Mouse (Mus musculus) spleen, adult 2 months (tissue): Measurements from ENCODE around the gene Lhpp. TPM values are rescaled to one million over a fixed set of nuclear protein-coding genes. Genes with fewer than 3 reads are reported as not detected.

Experiments used
- DNase-seq, 2 experiments: peaks; one replicate each; pipeline versions ENCODE4 v3.0.0 to v3.0.0-alpha.2; 2012 to 2021; ENCODE audit warnings: low spot score in 2 of 2, low read depth in 1 of 2
- H3K27ac ChIP-seq: fragments of 200-500 bp; 2 replicates; pipeline ENCODE4 v1.5.1; 2012; ENCODE audit warnings: low read length, inconsistent platforms; ENCODE audit not compliant: insufficient read depth
- H3K27me3 ChIP-seq: fragments of 200-500 bp; 2 replicates; pipeline ENCODE4 v1.6.1; 2012; ENCODE audit warnings: mild to moderate bottlenecking, moderate library complexity, low read length, inconsistent platforms; ENCODE audit not compliant: control insufficient read depth, insufficient read depth
- H3K36me3 ChIP-seq: fragments of 200-500 bp; 2 replicates; pipeline ENCODE4 v1.6.1; 2012; ENCODE audit warnings: mild to moderate bottlenecking, low read length, inconsistent platforms; ENCODE audit not compliant: control insufficient read depth, insufficient read depth
- H3K4me1 ChIP-seq: fragments of 200-500 bp; 2 replicates; pipeline ENCODE4 v1.6.1; 2011; ENCODE audit warnings: inconsistent platforms; ENCODE audit not compliant: control insufficient read depth, insufficient read depth, insufficient read length
- H3K4me3 ChIP-seq: fragments of 200-500 bp; 2 replicates; pipeline ENCODE4 v1.5.1; 2011; ENCODE audit warnings: mild to moderate bottlenecking, inconsistent platforms; ENCODE audit not compliant: insufficient read depth, insufficient read length; ENCODE audit errors: extremely low read depth
- CTCF ChIP-seq: fragments of 200-500 bp; IDR thresholded peaks from 2 replicates; pipeline ENCODE4 v1.5.1; 2011; ENCODE audit warnings: mild to moderate bottlenecking, inconsistent platforms; ENCODE audit not compliant: insufficient read depth, insufficient read length, insufficient replicate concordance; ENCODE audit errors: extremely low read depth
- POLR2A ChIP-seq: fragments of 200-500 bp; IDR thresholded peaks from 2 replicates; pipeline ENCODE4 v1.6.1; 2011; ENCODE audit warnings: low read depth, low read length, inconsistent platforms
- WGBS: fragments of 180-500 bp; shearing (Covaris S2); methylation state at CpG from one replicate; pipeline ENCODE4 v1.1.7; 2018; 5-methylcytosine and 5-hydroxymethylcytosine counted together
- polyA plus RNA-seq: library from polyadenylated mRNA; depleted of rRNA; stranded (reverse); fragments of >200 nt; gene quantifications from 2 replicates; pipeline ENCODE4 v1.2.3, GENCODE M21; 2012; rRNA removed

Gene Lhpp
- polyA plus RNA-seq = 5.6 and 8.5 TPM in 2 replicates

DNA sequence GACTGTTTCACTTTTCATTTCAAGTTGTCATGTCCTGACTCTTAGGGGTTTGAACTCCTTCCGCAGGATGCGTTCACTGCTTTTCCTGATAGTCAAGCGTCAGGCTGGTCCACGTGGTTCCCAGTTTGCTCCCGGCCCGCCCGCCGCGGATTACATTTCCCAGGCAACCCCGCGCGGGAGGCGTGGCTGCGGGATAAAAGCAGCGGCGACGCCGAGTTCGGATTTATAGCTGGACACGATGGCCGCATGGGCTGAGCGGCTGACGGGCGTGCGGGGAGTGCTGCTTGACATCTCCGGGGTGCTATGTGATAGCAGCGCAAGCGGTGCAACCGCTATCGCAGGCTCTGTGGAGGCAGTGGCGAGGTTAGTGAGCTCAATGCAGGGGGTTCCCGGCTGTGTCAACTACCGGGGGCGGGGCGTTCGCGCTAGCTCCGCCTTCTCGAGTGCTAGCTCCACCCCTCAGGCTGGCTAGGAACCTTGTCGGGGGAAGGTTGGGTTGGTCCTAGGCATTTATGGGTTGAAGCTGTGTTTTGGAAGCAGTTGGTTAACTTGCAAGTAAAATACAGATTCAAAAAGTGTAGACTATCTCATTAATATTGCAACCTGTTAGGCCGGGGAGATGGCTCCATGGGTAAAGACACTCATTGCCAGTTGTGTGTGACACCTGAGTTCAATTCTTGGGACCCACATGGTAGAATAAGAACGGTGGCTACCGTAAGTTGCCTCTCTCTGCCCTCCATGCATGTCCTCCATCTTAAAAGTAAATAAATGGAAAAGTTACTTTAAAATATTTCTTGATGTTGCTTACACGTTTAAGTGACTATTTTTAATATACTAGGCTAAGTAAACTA lies at the start of gene Lhpp:
TSS of gene Lhpp (plus strand) at position 171 of the 851 bp plus-strand sequence.
- Histone ChIP-seq H3K27me3 (no peaks in the 10 kb centered on the region), H3K4me1 (no peaks in the 10 kb centered on the region), H3K36me3 (no peaks in the 10 kb centered on the region), H3K27ac (peak within 1 kb of the TSS; percentile 16; the same call in 1 of the 2 replicates), H3K4me3 (peak within 1 kb of the TSS; percentile 77)
- DNase-seq = peak; percentile 65 to 69
- WGBS = 8% methylated on average over 44 of the region's 44 CpGs
- no peak for TF ChIP-seq POLR2A
- TF ChIP-seq CTCF = no peak

DNA sequence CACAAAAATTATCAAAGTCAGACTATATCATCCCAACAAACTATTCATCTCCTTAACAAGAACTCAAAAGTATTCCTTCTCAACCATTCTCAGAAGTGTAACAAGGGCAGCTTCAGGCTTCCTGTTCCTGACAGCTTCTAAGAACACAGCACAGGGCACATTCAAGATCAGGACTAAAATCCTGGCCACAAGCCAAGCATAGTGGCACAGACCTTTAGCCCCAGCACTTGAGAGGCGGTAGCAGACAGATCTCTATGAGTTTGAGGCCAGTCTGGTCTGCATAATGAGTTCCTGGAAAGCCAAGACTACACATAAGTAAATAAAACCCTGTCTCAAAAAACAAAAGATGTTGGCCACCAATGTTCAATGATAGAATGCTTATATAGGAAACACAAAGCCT lies 44.6 kb upstream of the Lhpp start:
- H3K36me3 ChIP-seq = peaks cover 35% of the 10 kb centered on the region

GRCm38 (mm10) chr7:132568817-132569216 lies 41.6 kb upstream of the Lhpp start:
- 21% methylated on average over 6 of the region's 6 CpGs for WGBS
- H3K27me3 ChIP-seq = no peaks in the 10 kb centered on the region
- no peak overlapping the region for H3K4me3 ChIP-seq
- peaks cover 6% of the 10 kb centered on the region; the same call in 1 of the 2 replicates for H3K4me1 ChIP-seq
- peaks cover 11% of the 10 kb centered on the region for H3K36me3 ChIP-seq
- TF ChIP-seq POLR2A = no peak; the same call in 1 of the 2 replicates
- no peak for TF ChIP-seq CTCF
- H3K27ac ChIP-seq = peak overlapping the region; percentile 79
- peak; percentile 59 to 74 for DNase-seq

More for the DNA sequence above, 44.6 kb upstream of the Lhpp start:
- WGBS = 83% methylated on average over 1 of the region's 1 CpGs
- no peak overlapping the region for H3K27ac ChIP-seq
- DNase-seq = no peak
- H3K27me3 ChIP-seq = no peaks in the 10 kb centered on the region
- TF ChIP-seq POLR2A = no peak
- no peak for TF ChIP-seq CTCF
- H3K4me1 ChIP-seq = peaks cover 6% of the 10 kb centered on the region; the same call in 1 of the 2 replicates
- no peak overlapping the region for H3K4me3 ChIP-seq

- no peak for DNase-seq
- H3K27ac ChIP-seq = no peak overlapping the region
- WGBS = 82% methylated on average over 5 of the region's 5 CpGs
- no peaks in the 10 kb centered on the region for H3K27me3 ChIP-seq
- peaks cover 6% of the 10 kb centered on the region for H3K4me1 ChIP-seq
- no peak overlapping the region for H3K4me3 ChIP-seq
- H3K36me3 ChIP-seq = peaks cover 8% of the 10 kb centered on the region
- no peak for TF ChIP-seq CTCF
- no peak for TF ChIP-seq POLR2A
Observed at GRCm38 (mm10) chr7:132570071-132570470, 40.4 kb upstream of the Lhpp start.

- Histone ChIP-seq H3K4me1 (peaks cover 6% of the 10 kb centered on the region), H3K27ac (no peak overlapping the region), H3K36me3 (peaks cover 2% of the 10 kb centered on the region; the same call in 1 of the 2 replicates), H3K4me3 (no peak overlapping the region), H3K27me3 (no peaks in the 10 kb centered on the region)
- 85% methylated on average over 8 of the region's 8 CpGs for WGBS
- TF ChIP-seq POLR2A = no peak
- no peak for TF ChIP-seq CTCF
- DNase-seq = no peak
Observed at GRCm38 (mm10) chr7:132571481-132571880, 39.0 kb upstream of the Lhpp start.

GRCm38 (mm10) chr7:132572738-132573137 lies 37.7 kb upstream of the Lhpp start:
- H3K27ac ChIP-seq = no peak overlapping the region

DNA sequence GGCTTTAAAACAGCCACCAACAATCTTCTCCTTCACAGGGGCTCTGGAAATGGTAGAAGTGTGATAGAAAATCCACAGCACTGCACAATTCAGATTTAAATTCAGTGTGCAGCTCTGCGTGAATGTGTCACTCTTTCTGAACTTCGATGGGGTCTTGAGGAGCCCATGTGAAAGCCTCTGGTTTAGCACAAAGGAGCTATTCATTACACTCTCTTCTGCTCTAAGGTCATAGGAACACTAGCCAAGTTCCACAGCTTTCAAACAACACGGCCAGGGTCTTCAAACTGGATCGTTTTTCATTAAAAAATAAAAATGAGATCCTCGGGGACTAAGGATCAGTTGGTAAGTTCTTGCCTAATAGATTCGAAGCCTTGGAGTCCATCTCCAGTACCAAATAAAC lies 37.2 kb upstream of the Lhpp start:
- TF ChIP-seq CTCF (no peak), POLR2A (no peak)
- Histone ChIP-seq H3K27me3 (no peaks in the 10 kb centered on the region), H3K4me1 (peaks cover 6% of the 10 kb centered on the region), H3K4me3 (no peak overlapping the region), H3K27ac (no peak overlapping the region), H3K36me3 (no peaks in the 10 kb centered on the region)
- WGBS = 86% methylated on average over 6 of the region's 6 CpGs
- DNase-seq = no peak

More at GRCm38 (mm10) chr7:132572738-132573137, 37.7 kb upstream of the Lhpp start:
- no peaks in the 10 kb centered on the region for H3K27me3 ChIP-seq
- H3K4me1 ChIP-seq = peaks cover 6% of the 10 kb centered on the region
- no peak for DNase-seq
- no peak overlapping the region for H3K4me3 ChIP-seq
- no peak for TF ChIP-seq CTCF
- TF ChIP-seq POLR2A = no peak
- no peaks in the 10 kb centered on the region for H3K36me3 ChIP-seq
- WGBS = 69% methylated on average over 3 of the region's 3 CpGs
